Mouse (Mus musculus): ENCODE data around the gene Kcnk3.

Gene Kcnk3

DNA sequence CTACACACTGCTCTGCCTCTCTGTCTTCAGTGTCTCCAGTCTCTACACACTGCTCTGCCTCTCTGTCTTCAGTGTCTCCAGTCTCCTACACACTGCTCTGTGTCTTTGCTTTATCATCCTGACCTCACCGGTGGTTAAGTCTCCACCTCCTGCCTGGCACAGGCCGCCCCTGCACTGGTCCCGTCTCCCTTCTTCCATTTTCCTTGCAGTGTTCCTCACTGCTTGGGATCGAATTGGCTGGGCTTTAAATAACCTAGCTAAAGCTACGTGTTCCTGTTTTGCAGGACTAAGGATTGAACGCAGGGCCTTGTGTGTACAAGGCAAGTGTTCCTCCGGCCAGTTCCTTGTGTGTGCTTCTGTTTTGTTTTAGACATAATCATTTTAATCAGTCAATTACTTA is 82.1 kb downstream of the Kcnk3 start:
- no peak for DNase-seq (ENCODE audit: low read depth, low spot score)

DNA sequence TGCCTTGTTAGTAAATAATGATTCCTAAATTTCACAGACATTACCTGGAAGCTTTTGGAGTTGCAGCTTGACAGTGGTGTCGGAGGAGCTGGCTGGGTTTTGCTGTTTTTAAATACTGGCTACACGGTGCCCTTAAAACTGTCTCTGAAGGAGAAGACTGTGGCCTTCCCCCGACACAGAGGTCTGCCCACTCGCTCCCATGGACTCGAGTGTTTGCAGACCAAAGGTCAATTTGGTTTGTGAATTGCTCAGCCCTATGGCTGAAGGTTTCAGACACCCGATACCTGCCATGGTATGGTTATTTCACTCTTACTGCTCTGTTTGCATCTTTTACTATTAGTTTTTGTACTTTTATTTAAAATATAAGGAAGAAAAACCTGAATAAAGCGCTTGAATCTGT is 86.0 kb downstream of the Kcnk3 start:
- no peak for DNase-seq (ENCODE audit: low read depth, low spot score)
